Mouse (Mus musculus): ENCODE results near the gene Cryga.

DNA sequence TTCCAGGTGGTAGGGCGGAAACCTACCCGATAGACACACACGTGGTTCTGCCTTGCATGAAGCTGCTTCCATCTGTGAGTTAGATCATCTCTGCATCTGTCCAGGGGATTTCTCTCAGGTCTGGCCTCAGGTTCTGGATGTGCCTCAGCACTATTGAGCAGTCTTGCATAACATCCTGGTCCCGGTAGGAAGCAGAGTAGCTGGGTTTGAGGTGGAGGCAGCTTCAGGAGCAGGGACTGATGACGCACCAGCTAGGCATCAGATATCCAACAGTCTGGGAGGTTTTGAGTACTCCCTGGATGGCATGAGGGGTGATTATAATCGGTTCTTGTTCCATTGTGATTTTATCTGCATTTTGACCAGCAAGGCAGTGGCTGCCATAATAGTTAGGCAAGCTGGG, 34.4 kb upstream of the Cryga start:
- TF ChIP-seq CTCF (IDR thresholded peaks at IDR 0.05; ENCODE audit: low read depth), result no peak
- TF ChIP-seq EP300 (IDR thresholded peaks at IDR 0.05; ENCODE audit: low read depth), result no peak
